Mouse (Mus musculus): ENCODE data around the gene Cdh10. TPM values are rescaled to one million over a fixed set of nuclear protein-coding genes. Genes with fewer than 3 reads are reported as not detected.

Cdh10 gene
- polyA plus RNA-seq, 1 experiment from 2014 or later, result 31.2 TPM

- Histone ChIP-seq H3K27me3 (replicated peaks; ENCODE audit: control insufficient read depth, insufficient read depth, low read length) (no peaks in the 10 kb centered on the region), H3K4me1 (ENCODE audit: control insufficient read depth, insufficient read depth, low read depth, low read length) (no peaks in the 10 kb centered on the region; the same call in 1 of the 2 replicates), H3K27ac (ENCODE audit: low read depth, low read length) (no peak overlapping the region), H3K4me2 (ENCODE audit: low read length) (peak overlapping the region; percentile 35), H3K9ac (ENCODE audit: low read depth, low read length) (no peak overlapping the region), H3K36me3 (ENCODE audit: control insufficient read depth, insufficient read depth, low read length) (no peaks in the 10 kb centered on the region), H3K4me3 (ENCODE audit: low read length) (no peak overlapping the region), H3K9me3 (ENCODE audit: control insufficient read depth, low read length) (no peaks in the 10 kb centered on the region)
- 32% methylated on average over 5 of the region's 5 CpGs for WGBS
- ATAC-seq, result peak; percentile 65
Measured at GRCm38 (mm10) chr15:18844807-18845206, 26.1 kb downstream of the Cdh10 start.

- 83% methylated on average over 2 of the region's 2 CpGs for WGBS
- Histone ChIP-seq H3K27me3 (replicated peaks; ENCODE audit: control insufficient read depth, insufficient read depth, low read length) (no peaks in the 10 kb centered on the region), H3K36me3 (ENCODE audit: control insufficient read depth, insufficient read depth, low read length) (no peaks in the 10 kb centered on the region), H3K27ac (ENCODE audit: low read depth, low read length) (no peak overlapping the region), H3K4me2 (ENCODE audit: low read length) (no peak overlapping the region), H3K4me3 (ENCODE audit: low read length) (no peak overlapping the region), H3K4me1 (ENCODE audit: control insufficient read depth, insufficient read depth, low read depth, low read length) (no peaks in the 10 kb centered on the region), H3K9me3 (ENCODE audit: control insufficient read depth, low read length) (no peaks in the 10 kb centered on the region), H3K9ac (ENCODE audit: low read depth, low read length) (no peak overlapping the region)
- peak; percentile 64; the same call in 1 of the 2 replicates for ATAC-seq
Measured at GRCm38 (mm10) chr15:18850497-18850896, 31.8 kb downstream of the Cdh10 start.

DNA sequence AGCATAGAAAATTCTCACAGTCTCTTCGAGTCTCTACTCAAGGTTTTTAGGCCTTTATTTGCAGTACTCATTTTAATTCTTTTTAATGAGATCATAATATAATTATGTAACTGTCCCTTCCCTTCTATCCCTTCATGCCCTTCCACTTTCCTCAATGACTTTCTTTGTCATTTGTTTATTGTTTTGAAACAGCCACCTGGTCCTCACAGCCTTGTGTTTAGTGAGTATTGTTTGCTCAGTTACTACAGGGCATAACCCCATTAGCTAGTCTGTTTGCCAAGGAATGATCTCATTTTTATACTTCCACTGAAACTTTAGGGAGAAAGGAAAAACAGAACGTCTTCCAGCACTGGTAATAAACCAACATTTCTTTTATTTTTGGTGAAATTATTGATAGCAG is 39.4 kb downstream of the Cdh10 start:
- ATAC-seq, result no peak
- Histone ChIP-seq H3K27me3 (replicated peaks; ENCODE audit: control insufficient read depth, insufficient read depth, low read length) (no peaks in the 10 kb centered on the region), H3K36me3 (ENCODE audit: control insufficient read depth, insufficient read depth, low read length) (no peaks in the 10 kb centered on the region), H3K27ac (ENCODE audit: low read depth, low read length) (no peak overlapping the region), H3K9ac (ENCODE audit: low read depth, low read length) (no peak overlapping the region), H3K4me1 (ENCODE audit: control insufficient read depth, insufficient read depth, low read depth, low read length) (no peaks in the 10 kb centered on the region), H3K9me3 (ENCODE audit: control insufficient read depth, low read length) (no peaks in the 10 kb centered on the region), H3K4me2 (ENCODE audit: low read length) (no peak overlapping the region), H3K4me3 (ENCODE audit: low read length) (no peak overlapping the region)
- WGBS, result 75% methylated on average over 2 of the region's 2 CpGs

DNA sequence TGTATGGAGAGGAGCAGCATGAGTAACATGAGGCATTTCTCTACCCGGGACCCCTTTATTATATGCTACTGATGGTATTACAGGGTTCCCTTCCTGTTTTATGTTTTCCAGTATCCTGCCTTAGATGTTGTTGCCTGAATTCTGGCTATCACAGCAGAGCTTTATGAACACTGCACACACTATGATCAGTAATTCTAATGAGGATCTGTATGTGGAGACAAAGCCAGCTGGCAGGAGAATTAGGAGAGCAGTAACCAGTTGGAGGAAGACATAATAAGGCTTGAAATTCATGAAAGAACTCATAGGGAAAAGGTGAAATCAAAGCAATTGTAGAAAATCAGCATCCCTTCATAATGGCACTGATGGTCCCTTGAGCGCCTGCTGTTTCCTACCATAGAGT is 51.1 kb downstream of the Cdh10 start:
- no peaks in the 10 kb centered on the region for H3K9me3 ChIP-seq (ENCODE audit: control insufficient read depth, low read length)
- no peak overlapping the region for H3K4me2 ChIP-seq (ENCODE audit: low read length)
- H3K36me3 ChIP-seq (ENCODE audit: control insufficient read depth, insufficient read depth, low read length), result no peaks in the 10 kb centered on the region
- no peaks in the 10 kb centered on the region for H3K27me3 ChIP-seq (replicated peaks; ENCODE audit: control insufficient read depth, insufficient read depth, low read length)
- H3K4me1 ChIP-seq (ENCODE audit: control insufficient read depth, insufficient read depth, low read depth, low read length), result no peaks in the 10 kb centered on the region
- 90% methylated on average over 2 of the region's 2 CpGs for WGBS
- H3K4me3 ChIP-seq (ENCODE audit: low read length), result no peak overlapping the region
- no peak overlapping the region for H3K27ac ChIP-seq (ENCODE audit: low read depth, low read length)
- no peak overlapping the region for H3K9ac ChIP-seq (ENCODE audit: low read depth, low read length)
- ATAC-seq, result no peak

DNA sequence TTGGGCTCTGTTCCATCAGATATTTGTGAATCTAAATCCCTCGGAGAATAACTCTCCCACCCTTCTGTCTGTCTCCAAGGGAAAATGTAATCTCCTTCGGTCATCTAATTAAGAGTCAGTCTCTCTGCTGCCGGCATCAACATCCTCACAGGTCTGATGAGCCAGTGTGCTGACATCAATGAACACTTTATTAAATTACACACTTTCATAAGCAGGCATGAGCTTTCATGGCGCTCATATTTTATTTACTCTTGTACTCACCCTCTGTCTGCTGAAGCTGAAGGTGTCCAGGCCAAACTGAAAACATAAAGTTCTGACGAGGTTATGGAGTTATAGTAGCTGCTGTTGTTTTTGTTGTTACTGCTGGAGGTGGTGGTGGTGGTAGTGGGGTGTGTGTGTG is 62.7 kb downstream of the Cdh10 start:
- H3K4me2 ChIP-seq (ENCODE audit: low read length), result no peak overlapping the region
- no peaks in the 10 kb centered on the region for H3K4me1 ChIP-seq (ENCODE audit: control insufficient read depth, insufficient read depth, low read depth, low read length)
- H3K27ac ChIP-seq (ENCODE audit: low read depth, low read length), result no peak overlapping the region
- WGBS, result 57% methylated on average over 5 of the region's 5 CpGs
- H3K36me3 ChIP-seq (ENCODE audit: control insufficient read depth, insufficient read depth, low read length), result no peaks in the 10 kb centered on the region
- no peaks in the 10 kb centered on the region for H3K9me3 ChIP-seq (ENCODE audit: control insufficient read depth, low read length)
- no peak overlapping the region for H3K9ac ChIP-seq (ENCODE audit: low read depth, low read length)
- peak; percentile 54; the same call in 1 of the 2 replicates for ATAC-seq
- no peaks in the 10 kb centered on the region for H3K27me3 ChIP-seq (replicated peaks; ENCODE audit: control insufficient read depth, insufficient read depth, low read length)
- H3K4me3 ChIP-seq (ENCODE audit: low read length), result no peak overlapping the region

DNA sequence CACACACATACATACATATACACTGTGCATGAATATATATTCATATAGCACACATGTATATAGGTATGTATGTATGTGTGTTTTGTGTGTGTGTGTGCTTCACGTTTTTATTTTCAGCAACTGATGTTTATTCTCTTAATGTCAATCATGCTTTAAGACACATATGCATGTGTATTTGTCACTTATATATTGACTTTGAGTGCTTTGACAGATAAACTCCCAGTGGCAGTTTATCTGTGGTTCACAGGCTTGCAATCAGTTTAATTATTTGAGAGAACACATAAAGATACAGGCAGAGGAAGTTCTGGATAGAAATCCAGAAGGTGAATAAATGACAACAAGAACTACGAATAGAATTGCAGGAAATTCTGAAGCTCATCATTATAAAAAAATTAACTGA is 67.9 kb downstream of the Cdh10 start:
- H3K4me1 ChIP-seq (ENCODE audit: control insufficient read depth, insufficient read depth, low read depth, low read length), result no peaks in the 10 kb centered on the region
- 88% methylated on average over 2 of the region's 2 CpGs for WGBS
- H3K27me3 ChIP-seq (replicated peaks; ENCODE audit: control insufficient read depth, insufficient read depth, low read length), result no peaks in the 10 kb centered on the region
- no peaks in the 10 kb centered on the region for H3K9me3 ChIP-seq (ENCODE audit: control insufficient read depth, low read length)
- H3K4me3 ChIP-seq (ENCODE audit: low read length), result no peak overlapping the region
- ATAC-seq, result no peak
- no peak overlapping the region for H3K4me2 ChIP-seq (ENCODE audit: low read length)
- H3K9ac ChIP-seq (ENCODE audit: low read depth, low read length), result no peak overlapping the region
- H3K36me3 ChIP-seq (ENCODE audit: control insufficient read depth, insufficient read depth, low read length), result no peaks in the 10 kb centered on the region
- H3K27ac ChIP-seq (ENCODE audit: low read depth, low read length), result no peak overlapping the region

- H3K27me3 ChIP-seq (replicated peaks; ENCODE audit: control insufficient read depth, insufficient read depth, low read length), result no peaks in the 10 kb centered on the region
- H3K27ac ChIP-seq (ENCODE audit: low read depth, low read length), result no peak overlapping the region
- H3K9ac ChIP-seq (ENCODE audit: low read depth, low read length), result no peak overlapping the region
- H3K4me3 ChIP-seq (ENCODE audit: low read length), result no peak overlapping the region
- no peak overlapping the region for H3K4me2 ChIP-seq (ENCODE audit: low read length)
- no peaks in the 10 kb centered on the region for H3K4me1 ChIP-seq (ENCODE audit: control insufficient read depth, insufficient read depth, low read depth, low read length)
- H3K36me3 ChIP-seq (ENCODE audit: control insufficient read depth, insufficient read depth, low read length), result no peaks in the 10 kb centered on the region
- H3K9me3 ChIP-seq (ENCODE audit: control insufficient read depth, low read length), result no peaks in the 10 kb centered on the region
- ATAC-seq, result no peak
- WGBS, result 63% methylated on average over 2 of the region's 2 CpGs
Measured at GRCm38 (mm10) chr15:18888912-18889311, 70.2 kb downstream of the Cdh10 start.

DNA sequence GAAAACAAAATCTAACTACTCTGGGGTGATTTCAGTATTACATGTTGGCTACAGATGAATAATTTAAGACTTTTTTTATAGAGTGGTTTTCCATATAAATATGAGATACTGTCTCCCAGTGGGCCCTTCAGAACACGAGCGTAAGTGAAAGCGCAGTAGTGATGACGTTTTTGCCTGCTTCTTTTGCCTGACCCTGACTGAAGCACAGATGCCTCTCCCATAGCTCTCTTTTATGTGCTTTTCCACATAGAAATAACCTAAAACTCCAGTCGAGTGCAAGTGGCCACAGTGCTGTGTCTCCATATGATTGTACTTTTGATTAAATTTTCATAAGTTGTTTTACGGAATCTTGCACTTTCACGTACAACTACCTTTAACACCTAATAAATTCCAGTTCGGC is 71.6 kb downstream of the Cdh10 start:
- H3K9me3 ChIP-seq (ENCODE audit: control insufficient read depth, low read length), result no peaks in the 10 kb centered on the region
- H3K4me3 ChIP-seq (ENCODE audit: low read length), result no peak overlapping the region
- H3K4me2 ChIP-seq (ENCODE audit: low read length), result no peak overlapping the region
- no peak overlapping the region for H3K27ac ChIP-seq (ENCODE audit: low read depth, low read length)
- H3K36me3 ChIP-seq (ENCODE audit: control insufficient read depth, insufficient read depth, low read length), result no peaks in the 10 kb centered on the region
- no peaks in the 10 kb centered on the region for H3K27me3 ChIP-seq (replicated peaks; ENCODE audit: control insufficient read depth, insufficient read depth, low read length)
- ATAC-seq, result no peak
- 83% methylated on average over 8 of the region's 8 CpGs for WGBS
- no peaks in the 10 kb centered on the region for H3K4me1 ChIP-seq (ENCODE audit: control insufficient read depth, insufficient read depth, low read depth, low read length)
- no peak overlapping the region for H3K9ac ChIP-seq (ENCODE audit: low read depth, low read length)

DNA sequence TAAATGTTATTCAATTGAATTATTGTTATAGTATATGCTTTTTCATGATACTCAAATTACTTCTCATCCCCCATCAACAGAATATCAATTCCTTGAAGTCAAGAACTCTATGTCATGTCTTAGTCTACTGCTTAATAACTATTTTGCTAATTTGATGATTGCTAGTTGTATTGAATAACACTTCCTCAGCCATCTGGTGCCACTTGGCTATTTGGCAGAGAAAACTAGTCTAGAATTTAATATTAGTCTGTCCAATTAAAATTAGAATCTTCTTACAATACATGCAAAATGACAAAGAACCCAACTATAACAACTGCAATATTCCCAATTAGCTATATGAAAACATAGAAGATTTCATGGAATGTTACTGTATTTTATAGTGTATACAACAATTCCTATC is 82.0 kb downstream of the Cdh10 start:
- no peaks in the 10 kb centered on the region for H3K36me3 ChIP-seq (ENCODE audit: control insufficient read depth, insufficient read depth, low read length)
- no peak overlapping the region for H3K9ac ChIP-seq (ENCODE audit: low read depth, low read length)
- no peaks in the 10 kb centered on the region for H3K4me1 ChIP-seq (ENCODE audit: control insufficient read depth, insufficient read depth, low read depth, low read length)
- no peak overlapping the region for H3K27ac ChIP-seq (ENCODE audit: low read depth, low read length)
- H3K4me3 ChIP-seq (ENCODE audit: low read length), result no peak overlapping the region
- H3K27me3 ChIP-seq (replicated peaks; ENCODE audit: control insufficient read depth, insufficient read depth, low read length), result no peaks in the 10 kb centered on the region
- H3K9me3 ChIP-seq (ENCODE audit: control insufficient read depth, low read length), result no peaks in the 10 kb centered on the region
- ATAC-seq, result no peak
- H3K4me2 ChIP-seq (ENCODE audit: low read length), result no peak overlapping the region

DNA sequence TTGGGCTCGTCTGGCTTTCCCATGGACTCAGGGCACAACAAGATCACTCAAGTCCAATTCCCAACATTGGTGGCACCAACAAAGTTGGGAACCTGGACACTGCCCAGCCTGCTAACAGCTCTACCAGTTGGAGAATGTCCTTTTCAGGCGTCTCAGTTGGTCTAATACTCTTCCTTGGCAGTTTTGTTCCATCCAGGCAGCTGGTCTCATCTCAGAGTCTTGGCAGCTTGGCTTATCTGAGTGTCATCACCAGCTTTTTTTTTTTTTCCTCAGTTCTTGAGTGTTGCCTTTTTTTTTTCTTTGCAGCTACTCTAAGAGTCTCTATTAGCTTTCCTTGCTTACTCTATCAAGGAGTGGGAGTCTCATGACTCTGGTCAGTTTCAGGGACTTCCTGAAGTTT is 85.4 kb downstream of the Cdh10 start:
- H3K4me3 ChIP-seq (ENCODE audit: low read length), result no peak overlapping the region

More for the DNA sequence above, 85.4 kb downstream of the Cdh10 start:
- Histone ChIP-seq H3K9ac (ENCODE audit: low read depth, low read length) (no peak overlapping the region), H3K9me3 (ENCODE audit: control insufficient read depth, low read length) (no peaks in the 10 kb centered on the region), H3K36me3 (ENCODE audit: control insufficient read depth, insufficient read depth, low read length) (no peaks in the 10 kb centered on the region), H3K4me1 (ENCODE audit: control insufficient read depth, insufficient read depth, low read depth, low read length) (no peaks in the 10 kb centered on the region), H3K4me2 (ENCODE audit: low read length) (no peak overlapping the region), H3K27me3 (replicated peaks; ENCODE audit: control insufficient read depth, insufficient read depth, low read length) (no peaks in the 10 kb centered on the region), H3K27ac (ENCODE audit: low read depth, low read length) (no peak overlapping the region)
- 80% methylated on average over 2 of the region's 2 CpGs for WGBS
- ATAC-seq, result no peak

Measured in hindbrain, embryonic 16.5 days (tissue).